Mouse (Mus musculus) embryonic stem cell, embryonic (primary cell): ENCODE data around the gene Cntd1.

Experiments
- CTCF ChIA-PET, 4 experiments: fragments of 300-600 bp in 2 of 4; fragments of 350-600 bp in 2 of 4; sonication (Branson Sonifier 250); formaldehyde crosslinking; loops; one replicate each; lab custom pipeline; 2022; ENCODE audit warnings: inconsistent platforms in 2 of 4; lab: Charles Lee
- POLR2A ChIA-PET, 4 experiments: fragments of 300-600 bp in 2 of 4; fragments of 350-600 bp in 2 of 4; sonication (Branson Sonifier 250); formaldehyde crosslinking; loops; one replicate each; lab custom pipeline; 2022; ENCODE audit warnings: antibody characterized with exemption in 4 of 4, inconsistent platforms in 1 of 4; lab: Charles Lee

The Cntd1 gene

DNA sequence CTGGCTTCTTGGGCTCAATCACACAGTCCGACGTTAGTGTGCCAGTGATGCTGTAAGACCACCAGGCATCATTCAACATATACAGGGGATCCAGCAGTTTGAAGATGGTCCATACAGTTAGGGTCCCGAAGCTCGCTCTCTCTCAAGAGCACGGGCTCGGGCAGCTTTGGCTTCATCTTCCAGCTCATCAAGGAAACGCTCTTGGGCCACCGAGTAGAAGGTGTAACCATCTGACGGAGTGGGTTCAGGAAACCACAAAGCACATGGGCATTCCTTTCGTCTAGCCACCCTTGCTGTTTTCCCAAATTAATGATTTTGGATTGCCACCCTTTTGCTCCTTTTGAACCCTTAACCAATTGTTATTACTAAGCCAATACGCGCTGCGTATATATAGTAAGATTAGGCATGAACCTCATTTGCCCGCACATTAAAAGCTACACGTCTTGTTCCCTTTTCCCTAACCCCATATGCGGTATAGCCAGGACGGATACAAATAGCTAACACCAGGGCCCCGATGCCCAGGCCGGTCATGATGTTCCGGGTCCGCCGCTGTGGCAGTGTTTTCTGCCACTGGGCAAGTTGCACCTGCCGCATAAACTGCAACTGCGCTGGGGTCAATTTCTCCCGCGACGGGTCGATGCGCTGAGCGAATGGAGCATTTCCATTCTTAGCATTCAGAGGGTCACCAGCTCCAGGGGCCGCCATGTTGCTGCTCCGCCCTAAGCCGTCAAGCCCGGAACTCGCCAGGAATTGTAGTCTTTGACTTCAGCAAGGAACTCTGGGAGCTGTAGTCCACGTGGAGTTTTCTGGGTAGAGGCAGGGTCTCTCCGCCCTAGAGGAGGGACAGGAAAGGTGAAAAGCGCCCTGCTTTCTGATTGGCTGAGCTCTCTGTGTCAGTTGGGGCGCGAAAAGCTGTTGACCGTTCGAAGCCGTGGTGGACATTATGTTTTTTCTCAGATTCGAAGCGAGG lies at the start of gene Cntd1, which contains the start of gene Coa3:
TSS of gene Cntd1 (plus strand) at position 790 of the 970 bp plus-strand sequence.
TSS of gene Coa3 (minus strand) at position 892 of the 970 bp plus-strand sequence.
- CTCF ChIA-PET, result interaction anchor here (0.5 to 2.2 kb wide), 25 partner anchors 16 to 591 kb away, joined by 3 to 21 read pairs (median 4); partner anchors contain the start of genes Becn1 (in 4 of the 4), Rpl27 (in 2 of the 4), Psmc3ip (in 1 of the 4) and Retreg3 (in 1 of the 4)
- POLR2A ChIA-PET, result interaction anchor here (0.5 to 4.1 kb wide), 79 partner anchors 7 to 959 kb away, joined by 3 to 45 read pairs (median 4); partner anchors contain the start of genes Becn1 (in 3 of the 4), Psme3 (in 3 of the 4), Rpl27 (in 3 of the 4) and Wnk4 (in 3 of the 4)

DNA sequence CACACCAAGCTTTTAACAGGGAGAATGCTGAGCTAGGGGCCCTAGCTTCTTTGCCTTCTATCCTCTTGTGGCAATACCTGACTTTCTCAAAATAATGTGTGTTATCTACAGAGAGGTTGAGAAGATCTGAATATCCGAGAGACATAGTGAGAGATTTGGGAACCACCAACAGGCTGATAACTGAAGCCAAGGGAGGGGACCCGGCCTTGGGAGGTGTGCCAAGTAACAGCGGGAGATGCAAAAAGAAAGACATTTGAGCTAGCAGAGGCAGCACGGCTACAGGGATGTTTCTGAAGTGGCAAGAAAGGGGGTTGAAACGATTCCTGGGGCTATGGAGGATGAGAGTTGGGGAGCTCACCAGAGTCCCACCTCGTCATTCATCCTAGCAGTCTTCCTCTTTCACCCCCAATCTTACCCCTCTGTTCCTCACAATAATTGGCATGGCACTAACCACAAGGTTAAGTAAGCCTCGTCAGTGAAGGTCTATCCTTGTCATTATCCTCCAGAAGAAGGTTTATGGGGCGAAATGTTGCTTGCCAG lies 49.4 kb upstream of the Cntd1 start:
- POLR2A ChIA-PET, result interaction anchor here in 3 of 4 experiments (0.6 to 3.2 kb wide), 18 partner anchors 9 to 618 kb away, joined by 3 to 15 read pairs (median 4); partner anchors contain the start of genes Ramp2 (in 2 of the 3), Rpl27 (in 2 of the 3), Becn1 (in 1 of the 3) and Plekhh3 (in 1 of the 3)
- CTCF ChIA-PET, result interaction anchor here in 3 of 4 experiments (0.6 to 2.0 kb wide), 8 partner anchors 18 to 627 kb away, joined by 3 to 5 read pairs (median 3); partner anchors contain the start of genes Becn1 (in 1 of the 3) and Tubg2 (in 1 of the 3)

GRCm38 (mm10) chr11:101230061-101230511 lies 48.7 kb upstream of the Cntd1 start:
- POLR2A ChIA-PET, result interaction anchor here in 3 of 4 experiments (0.5 to 3.2 kb wide), 22 partner anchors 10 to 1042 kb away, joined by 3 to 15 read pairs (median 4); partner anchors contain the start of genes Ramp2 (in 2 of the 3), Rpl27 (in 2 of the 3) and Plekhh3 (in 1 of the 3)
- CTCF ChIA-PET, result interaction anchor here in 3 of 4 experiments (0.6 to 2.0 kb wide), 11 partner anchors 16 to 1427 kb away, joined by 3 to 8 read pairs (median 3); partner anchors contain the start of gene Tubg2 (in 1 of the 3)

DNA sequence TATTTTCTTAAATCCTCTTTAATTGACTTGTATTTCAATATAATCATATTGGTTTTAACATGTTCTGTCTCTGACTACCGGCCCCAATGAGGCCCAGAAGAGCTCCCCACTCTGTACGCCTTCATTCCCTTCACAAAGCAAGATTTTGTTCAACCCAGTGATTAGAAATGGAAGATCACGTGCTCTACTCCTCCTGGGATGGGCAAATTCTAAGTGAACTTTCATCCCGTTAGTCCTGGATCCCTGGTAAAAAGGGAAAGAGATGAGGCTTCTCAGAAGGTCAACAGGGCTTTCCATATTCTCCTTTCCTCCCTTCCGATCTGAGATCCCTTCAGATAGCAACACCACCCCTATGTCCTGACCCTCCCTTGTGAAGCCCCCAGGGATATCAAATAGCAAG lies 48.3 kb upstream of the Cntd1 start:
- POLR2A ChIA-PET, result interaction anchor here in 3 of 4 experiments (0.5 to 3.2 kb wide), 13 partner anchors 10 to 1042 kb away, joined by 3 to 15 read pairs (median 4); partner anchors contain the start of genes Ramp2 (in 2 of the 3) and Rpl27 (in 1 of the 3)

GRCm38 (mm10) chr11:101230991-101231871 lies 47.6 kb upstream of the Cntd1 start:
- CTCF ChIA-PET, result interaction anchor here in 3 of 4 experiments (0.6 to 1.1 kb wide), 6 partner anchors 10 to 492 kb away, joined by 3 to 5 read pairs (median 4); partner anchors contain the start of genes Becn1 (in 1 of the 3) and Plekhh3 (in 1 of the 3)

More for the DNA sequence above, 48.3 kb upstream of the Cntd1 start:
- CTCF ChIA-PET, result interaction anchor here in 2 of 4 experiments (0.6 to 1.0 kb wide), 6 partner anchors 16 to 1427 kb away, joined by 3 to 8 read pairs (median 3); no protein-coding TSS in a partner anchor

DNA sequence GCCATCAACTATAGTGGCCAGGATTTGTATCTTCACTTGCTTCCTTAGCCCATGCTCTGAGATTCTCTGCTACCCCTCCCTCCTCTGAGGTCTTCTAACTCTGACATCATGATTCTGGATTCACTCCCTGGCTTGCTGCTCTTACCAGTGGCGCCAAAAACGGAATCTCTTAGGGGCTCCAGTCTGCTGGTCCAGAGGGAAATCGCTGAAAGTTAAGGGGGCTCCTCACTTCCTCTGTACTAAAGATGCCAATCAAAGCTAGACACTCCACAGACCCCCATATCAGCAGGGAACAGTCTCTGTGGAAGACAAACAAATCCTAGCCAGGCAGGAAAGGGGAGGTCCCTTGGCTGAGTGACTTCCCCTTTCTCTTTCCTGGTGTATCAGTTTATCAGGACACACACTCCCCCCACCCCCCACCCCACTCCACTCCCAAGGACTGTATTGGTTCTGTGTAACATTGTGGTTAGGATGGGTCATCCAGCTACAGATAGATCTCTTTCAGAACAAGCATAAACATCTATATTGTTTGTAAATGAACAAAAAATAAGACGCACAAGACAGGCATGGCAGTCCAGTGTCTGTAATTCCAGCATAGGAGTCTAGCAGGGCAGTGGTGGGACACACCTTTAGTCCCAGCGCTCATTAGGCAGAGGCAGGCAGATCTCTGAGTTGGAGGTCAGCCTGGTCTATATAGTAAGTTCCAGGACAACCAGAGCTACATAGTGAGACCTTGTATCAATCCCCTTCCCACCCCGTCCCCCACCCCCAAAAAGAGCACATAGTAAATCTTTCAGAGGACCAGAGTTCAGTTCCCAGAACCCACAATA lies 46.6 kb upstream of the Cntd1 start:
- ChIA-PET POLR2A (interaction anchor here in 3 of 4 experiments (0.6 to 3.2 kb wide), 16 partner anchors 13 to 1463 kb away, joined by 3 to 12 read pairs (median 5); partner anchors contain the start of genes Rpl27 (in 2 of the 3), Ramp2 (in 1 of the 3), Retreg3 (in 1 of the 3) and Tubg1 (in 1 of the 3)), CTCF (interaction anchor here in 3 of 4 experiments (0.6 to 1.1 kb wide), 6 partner anchors 11 to 258 kb away, joined by 3 to 4 read pairs (median 3); partner anchors contain the start of genes Becn1 (in 1 of the 3) and Plekhh3 (in 1 of the 3))

More at GRCm38 (mm10) chr11:101230991-101231871, 47.6 kb upstream of the Cntd1 start:
- POLR2A ChIA-PET, result interaction anchor here in 3 of 4 experiments (0.6 to 3.2 kb wide), 17 partner anchors 14 to 1464 kb away, joined by 3 to 15 read pairs (median 5); partner anchors contain the start of genes Ramp2 (in 2 of the 3), Rpl27 (in 2 of the 3), Retreg3 (in 1 of the 3) and Tubg1 (in 1 of the 3)

DNA sequence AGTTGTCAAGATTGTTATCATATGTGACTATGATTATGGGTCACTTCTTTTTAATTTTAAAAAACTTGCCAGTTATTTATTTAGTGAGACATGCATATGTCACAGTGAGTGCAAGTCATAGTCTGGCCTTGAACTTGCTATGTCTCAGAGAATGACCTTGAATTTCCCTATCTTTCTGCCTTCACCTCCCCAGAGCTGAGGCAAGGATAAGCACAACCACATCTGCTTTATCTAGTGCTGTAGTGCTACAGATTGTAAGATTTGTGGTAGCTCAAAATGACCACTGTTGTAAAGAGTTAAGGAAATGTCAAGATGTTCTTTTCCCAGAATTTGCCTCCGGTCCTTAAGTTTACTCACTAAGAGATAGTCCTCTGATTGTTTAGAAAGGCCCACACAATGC lies 45.6 kb upstream of the Cntd1 start:
- ChIA-PET CTCF (interaction anchor here in 2 of 4 experiments (0.8 to 1.3 kb wide), 5 partner anchors 12 to 57 kb away, joined by 3 to 6 read pairs (median 4); partner anchors contain the start of gene Ramp2 (in 1 of the 2)), POLR2A (interaction anchor here in 3 of 4 experiments (0.6 to 1.3 kb wide), 5 partner anchors 10 to 929 kb away, joined by 3 to 7 read pairs (median 4); partner anchors contain the start of genes Ramp2 (in 1 of the 3) and Rpl27 (in 1 of the 3))

- ChIA-PET POLR2A (interaction anchor here in 3 of 4 experiments (0.5 to 1.4 kb wide), 10 partner anchors 9 to 579 kb away, joined by 3 to 7 read pairs (median 3); partner anchors contain the start of genes Ramp2 (in 3 of the 3) and Rpl27 (in 2 of the 3)), CTCF (interaction anchor here in 3 of 4 experiments (0.6 to 1.3 kb wide), 7 partner anchors 11 to 820 kb away, joined by 3 to 6 read pairs (median 4); partner anchors contain the start of genes P3h4 (in 1 of the 3) and Ramp2 (in 1 of the 3))
Observed at GRCm38 (mm10) chr11:101234124-101234523, 44.7 kb upstream of the Cntd1 start.

GRCm38 (mm10) chr11:101235429-101235828 lies 43.4 kb upstream of the Cntd1 start:
- CTCF ChIA-PET, result interaction anchor here in 2 of 4 experiments (0.6 to 1.1 kb wide), 3 partner anchors 10 to 63 kb away, joined by 3 to 4 read pairs (median 3); no protein-coding TSS in a partner anchor
- POLR2A ChIA-PET, result no interaction called here

GRCm38 (mm10) chr11:101236782-101237181 lies 42.0 kb upstream of the Cntd1 start:
- POLR2A ChIA-PET, result interaction anchor here in 2 of 4 experiments (0.9 to 1.1 kb wide), 3 partner anchors 9 to 205 kb away, joined by 3 to 6 read pairs (median 3); partner anchors contain the start of genes Ramp2 (in 1 of the 2) and Rpl27 (in 1 of the 2)
- CTCF ChIA-PET, result interaction anchor here (0.6 to 2.3 kb wide), 6 partner anchors 8 to 249 kb away, joined by 3 to 9 read pairs (median 4); partner anchors contain the start of gene Becn1 (in 2 of the 4)

GRCm38 (mm10) chr11:101238071-101238647 lies 40.7 kb upstream of the Cntd1 start:
- ChIA-PET POLR2A (interaction anchor here in 2 of 4 experiments (0.7 to 1.0 kb wide), 2 partner anchors 10 to 15 kb away, joined by 3 to 8 read pairs; no protein-coding TSS in a partner anchor), CTCF (interaction anchor here in 1 of 4 experiments (2.3 kb wide), 1 partner anchor 64 kb away, joined by 9 read pairs; the partner anchor contains the start of gene Becn1)

- POLR2A ChIA-PET, result interaction anchor here (0.6 to 3.1 kb wide), 17 partner anchors 9 to 331 kb away, joined by 3 to 15 read pairs (median 4); partner anchors contain the start of genes Becn1 (in 2 of the 4), Cntd1 (in 2 of the 4), Coa3 (in 2 of the 4) and Wnk4 (in 2 of the 4)
Observed at GRCm38 (mm10) chr11:101245071-101245470, 33.7 kb upstream of the Cntd1 start.

More at GRCm38 (mm10) chr11:101245071-101245470, 33.7 kb upstream of the Cntd1 start:
- CTCF ChIA-PET, result interaction anchor here in 3 of 4 experiments (0.5 to 2.2 kb wide), 12 partner anchors 9 to 197 kb away, joined by 3 to 14 read pairs (median 4); partner anchors contain the start of genes Becn1 (in 1 of the 3) and Rpl27 (in 1 of the 3)
